Mouse (Mus musculus): ENCODE measurements around the gene Ercc8. TPM values are rescaled to one million over a fixed set of nuclear protein-coding genes. Genes with fewer than 3 reads are reported as not detected.
A peak's percentile ranks its signal among the peaks of the same experiment; 100 is the strongest.

Gene Ercc8
- total and polyA plus RNA-seq, 3 experiments = 4.7 to 5.9 (median 4.8) TPM

- Histone ChIP-seq H3K79me2 (replicated peaks; ENCODE audit: control insufficient read depth, insufficient read depth, low read length) (no peaks in the 10 kb centered on the region), H3K36me3 (ENCODE audit: control insufficient read depth, insufficient read depth, low read length) (no peaks in the 10 kb centered on the region), H3K4me3 (peak overlapping the region; percentile 57), H3K4me1 (ENCODE audit: control insufficient read depth, insufficient read depth, low read length) (no peaks in the 10 kb centered on the region), H3K9ac (ENCODE audit: low read depth, low read length) (peak overlapping the region; percentile 65), H3K27me3 (ENCODE audit: control insufficient read depth, insufficient read depth, low read length) (peaks cover 9% of the 10 kb centered on the region), H3K27ac (no peak overlapping the region)
- intact Hi-C loops (cut with DNase I) = loop anchor here (5.0 kb wide), 1 partner anchor 113 kb away; no protein-coding TSS in a partner anchor
- 1% methylated on average over 50 of the region's 50 CpGs for WGBS
- TF ChIP-seq POLR2A (IDR thresholded peaks at IDR 0.05; ENCODE audit: insufficient read depth, low read depth, low read length) (no peak), EP300 (IDR thresholded peaks at IDR 0.05; ENCODE audit: insufficient read depth, low read depth, low read length) (no peak), CTCF (IDR thresholded peaks at IDR 0.05) (no peak)
- peak; percentile 8 to 33 for DNase-seq
Observed at GRCm38 (mm10) chr13:108214485-108215107, 56.1 kb downstream of the Ercc8 start.

DNA sequence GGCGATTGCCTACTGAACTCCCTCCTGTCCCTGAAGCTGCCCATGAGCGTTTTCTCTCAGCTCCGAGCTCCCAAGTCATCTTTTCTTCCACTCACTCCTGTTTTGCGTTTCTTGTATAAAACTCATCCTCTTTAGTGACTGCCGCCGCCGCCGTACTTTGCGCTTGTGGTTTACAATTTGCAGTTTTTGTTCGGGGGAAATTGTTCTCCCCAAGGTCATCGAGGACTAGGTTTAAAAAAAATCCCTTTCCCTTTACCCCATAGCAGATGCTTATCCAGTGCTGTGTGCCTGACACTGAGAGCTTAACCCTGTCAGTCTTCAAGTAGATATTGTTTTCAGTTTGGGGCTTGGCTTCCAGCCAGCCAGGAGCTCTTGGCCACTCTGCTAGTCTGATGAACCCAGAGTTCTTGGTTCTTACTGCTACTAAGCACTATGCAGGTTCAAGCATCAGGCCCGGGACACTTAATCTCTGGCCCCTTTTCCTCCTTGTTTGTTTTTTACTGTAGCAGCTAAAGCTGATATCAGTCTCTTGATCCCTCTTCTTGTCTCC lies 56.8 kb downstream of the Ercc8 start:
- no peaks in the 10 kb centered on the region for H3K36me3 ChIP-seq (ENCODE audit: control insufficient read depth, insufficient read depth, low read length)
- H3K4me1 ChIP-seq (ENCODE audit: control insufficient read depth, insufficient read depth, low read length) = no peaks in the 10 kb centered on the region
- 6% methylated on average over 12 of the region's 12 CpGs for WGBS
- intact Hi-C loops (cut with DNase I) = no loop called here
- H3K4me3 ChIP-seq = no peak overlapping the region
- TF ChIP-seq CTCF (IDR thresholded peaks at IDR 0.05) (no peak), POLR2A (IDR thresholded peaks at IDR 0.05; ENCODE audit: insufficient read depth, low read depth, low read length) (no peak)
- no peaks in the 10 kb centered on the region for H3K79me2 ChIP-seq (replicated peaks; ENCODE audit: control insufficient read depth, insufficient read depth, low read length)
- H3K27me3 ChIP-seq (ENCODE audit: control insufficient read depth, insufficient read depth, low read length) = peaks cover 10% of the 10 kb centered on the region
- no peak for DNase-seq
- H3K27ac ChIP-seq = no peak overlapping the region
- no peak overlapping the region for H3K9ac ChIP-seq (ENCODE audit: low read depth, low read length)

- WGBS = 76% methylated on average over 7 of the region's 7 CpGs
- H3K27ac ChIP-seq = no peak overlapping the region
- H3K27me3 ChIP-seq (ENCODE audit: control insufficient read depth, insufficient read depth, low read length) = peaks cover 1% of the 10 kb centered on the region; the same call in 1 of the 2 replicates
- H3K4me3 ChIP-seq = no peak overlapping the region
- H3K79me2 ChIP-seq (replicated peaks; ENCODE audit: control insufficient read depth, insufficient read depth, low read length) = no peaks in the 10 kb centered on the region
- TF ChIP-seq CTCF (IDR thresholded peaks at IDR 0.05) (no peak), EP300 (IDR thresholded peaks at IDR 0.05; ENCODE audit: insufficient read depth, low read depth, low read length) (no peak), POLR2A (IDR thresholded peaks at IDR 0.05; ENCODE audit: insufficient read depth, low read depth, low read length) (no peak)
- H3K4me1 ChIP-seq (ENCODE audit: control insufficient read depth, insufficient read depth, low read length) = no peaks in the 10 kb centered on the region
- no peaks in the 10 kb centered on the region for H3K36me3 ChIP-seq (ENCODE audit: control insufficient read depth, insufficient read depth, low read length)
- no peak for DNase-seq
- intact Hi-C loops (cut with DNase I) = no loop called here
- H3K9ac ChIP-seq (ENCODE audit: low read depth, low read length) = no peak overlapping the region
Observed at GRCm38 (mm10) chr13:108219773-108220172, 61.2 kb downstream of the Ercc8 start.

- no peak overlapping the region for H3K9ac ChIP-seq (ENCODE audit: low read depth, low read length)
- intact Hi-C loops (cut with DNase I) = no loop called here
- no peak overlapping the region for H3K27ac ChIP-seq
- no peaks in the 10 kb centered on the region for H3K4me1 ChIP-seq (ENCODE audit: control insufficient read depth, insufficient read depth, low read length)
- no peak for DNase-seq
- no peak overlapping the region for H3K4me3 ChIP-seq
- TF ChIP-seq EP300 (IDR thresholded peaks at IDR 0.05; ENCODE audit: insufficient read depth, low read depth, low read length) (no peak), CTCF (IDR thresholded peaks at IDR 0.05) (no peak), POLR2A (IDR thresholded peaks at IDR 0.05; ENCODE audit: insufficient read depth, low read depth, low read length) (no peak)
- WGBS = 69% methylated on average over 3 of the region's 3 CpGs
- no peaks in the 10 kb centered on the region for H3K79me2 ChIP-seq (replicated peaks; ENCODE audit: control insufficient read depth, insufficient read depth, low read length)
- H3K27me3 ChIP-seq (ENCODE audit: control insufficient read depth, insufficient read depth, low read length) = no peaks in the 10 kb centered on the region
- H3K36me3 ChIP-seq (ENCODE audit: control insufficient read depth, insufficient read depth, low read length) = no peaks in the 10 kb centered on the region
Observed at GRCm38 (mm10) chr13:108229191-108229590, 70.7 kb downstream of the Ercc8 start.

DNA sequence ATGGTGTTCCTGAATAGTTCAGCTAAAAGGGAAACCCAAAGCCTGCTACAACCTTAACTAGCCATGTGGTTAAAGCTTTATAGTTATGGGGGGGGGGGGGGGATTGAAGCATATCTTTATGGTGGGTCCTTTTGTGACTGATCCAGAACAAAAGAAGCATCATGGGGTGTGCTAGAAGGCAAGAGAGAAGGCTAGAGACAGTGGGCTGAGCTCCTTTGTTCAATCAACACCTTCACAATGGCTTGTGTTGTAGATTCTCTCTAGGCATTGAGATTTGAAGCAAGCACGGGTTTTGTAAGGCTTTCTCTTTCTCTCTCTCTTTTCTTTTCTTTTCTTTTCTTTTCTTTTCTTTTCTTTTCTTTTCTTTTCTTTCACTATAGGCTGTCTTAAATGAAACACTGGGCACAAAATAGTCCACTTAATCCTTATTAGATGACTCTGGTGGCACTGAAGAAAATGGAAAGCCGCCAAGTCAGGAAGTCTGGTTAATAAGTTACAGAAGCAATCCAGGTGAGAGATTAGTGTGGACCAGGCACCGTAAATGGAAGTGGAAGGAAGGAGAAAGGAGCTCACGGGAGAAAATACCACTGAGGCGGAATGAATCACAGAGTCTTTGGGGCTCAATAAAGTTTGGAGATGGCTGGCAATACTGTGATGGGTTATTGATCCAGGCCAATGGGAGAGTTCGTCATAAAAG lies 71.3 kb downstream of the Ercc8 start:
- H3K27me3 ChIP-seq (ENCODE audit: control insufficient read depth, insufficient read depth, low read length) = no peaks in the 10 kb centered on the region
- H3K4me3 ChIP-seq = no peak overlapping the region
- no peak for TF ChIP-seq EP300 (IDR thresholded peaks at IDR 0.05; ENCODE audit: insufficient read depth, low read depth, low read length)
- no peak for TF ChIP-seq CTCF (IDR thresholded peaks at IDR 0.05)
- TF ChIP-seq POLR2A (IDR thresholded peaks at IDR 0.05; ENCODE audit: insufficient read depth, low read depth, low read length) = no peak
- no peaks in the 10 kb centered on the region for H3K4me1 ChIP-seq (ENCODE audit: control insufficient read depth, insufficient read depth, low read length)
- H3K27ac ChIP-seq = no peak overlapping the region
- no peak for DNase-seq
- no peaks in the 10 kb centered on the region for H3K79me2 ChIP-seq (replicated peaks; ENCODE audit: control insufficient read depth, insufficient read depth, low read length)
- H3K9ac ChIP-seq (ENCODE audit: low read depth, low read length) = no peak overlapping the region
- 78% methylated on average over 6 of the region's 6 CpGs for WGBS
- no peaks in the 10 kb centered on the region for H3K36me3 ChIP-seq (ENCODE audit: control insufficient read depth, insufficient read depth, low read length)
- intact Hi-C loops (cut with DNase I) = no loop called here

- TF ChIP-seq CTCF (IDR thresholded peaks at IDR 0.05) (no peak), EP300 (IDR thresholded peaks at IDR 0.05; ENCODE audit: insufficient read depth, low read depth, low read length) (no peak), POLR2A (IDR thresholded peaks at IDR 0.05; ENCODE audit: insufficient read depth, low read depth, low read length) (no peak)
- Histone ChIP-seq H3K79me2 (replicated peaks; ENCODE audit: control insufficient read depth, insufficient read depth, low read length) (no peaks in the 10 kb centered on the region), H3K36me3 (ENCODE audit: control insufficient read depth, insufficient read depth, low read length) (no peaks in the 10 kb centered on the region), H3K27me3 (ENCODE audit: control insufficient read depth, insufficient read depth, low read length) (no peaks in the 10 kb centered on the region), H3K4me1 (ENCODE audit: control insufficient read depth, insufficient read depth, low read length) (no peaks in the 10 kb centered on the region), H3K27ac (no peak overlapping the region), H3K9ac (ENCODE audit: low read depth, low read length) (no peak overlapping the region), H3K4me3 (no peak overlapping the region)
- WGBS = 23% methylated on average over 4 of the region's 4 CpGs
- DNase-seq = no peak
- intact Hi-C loops (cut with DNase I) = no loop called here
Observed at GRCm38 (mm10) chr13:108240012-108240411, 81.5 kb downstream of the Ercc8 start.

Measured in heart, adult 2 months (tissue).